Mouse (Mus musculus): ENCODE data around the gene Fbxw7. TPM values are rescaled to one million over a fixed set of nuclear protein-coding genes. Genes with fewer than 3 reads are reported as not detected.
A peak's percentile ranks its signal among the peaks of the same experiment; 100 is the strongest.

Gene Fbxw7
- total and polyA plus RNA-seq, 3 experiments, result 28.5 to 31.3 (median 29.8) TPM

- H3K79me2 ChIP-seq (replicated peaks; ENCODE audit: control insufficient read depth, extremely low read depth, insufficient read depth, poor library complexity, severe bottlenecking), result peaks cover 4% of the 10 kb centered on the region; the same call in 1 of the 2 replicates
- no peak overlapping the region for H3K4me3 ChIP-seq (replicated peaks in 1 of 3; ENCODE audit: low read depth in 2 of 3, low read length in 2 of 3, poor library complexity in 1 of 3)
- no peaks in the 10 kb centered on the region for H3K9me3 ChIP-seq (replicated peaks; ENCODE audit: low read length)
- in situ Hi-C loops (cut with MboI; ENCODE audit: low pct_ligation_motif_present, low pct_unique_long_range_greater_than_20kb, low sequenced_read_pairs), result loop anchor here (25.0 kb wide), 2 partner anchors 341 to 616 kb away; partner anchors contain the start of gene Gatb
- no peak overlapping the region for H3K27ac ChIP-seq (ENCODE audit: insufficient read depth, low read depth)
- dilution Hi-C loops (cut with MboI; ENCODE audit: extremely low pct_ligation_motif_present, extremely low pct_unique_long_range_greater_than_20kb, low sequenced_read_pairs), result no loop called here
- H3K9ac ChIP-seq (ENCODE audit: insufficient read depth, low read depth), result no peak overlapping the region
- no peaks in the 10 kb centered on the region for H3K27me3 ChIP-seq (replicated peaks)
- TF ChIP-seq JUN (IDR thresholded peaks at IDR 0.05; ENCODE audit: insufficient read depth, low read depth, low read length), result 0 out of 2 replicates have a peak, but pooled peaks have one; percentile 31
- TF ChIP-seq EP300 (IDR thresholded peaks at IDR 0.05; ENCODE audit: low read length), result peak; percentile 50; the same call in 1 of the 2 replicates
- 0 out of 2 replicates have a peak, but pooled peaks have one; percentile 34 for TF ChIP-seq RCOR1 (conservative IDR thresholded peaks at IDR 0.05; ENCODE audit: low read depth, low read length)
- peak; percentile 63 for TF ChIP-seq IRF4 (IDR thresholded peaks at IDR 0.05; ENCODE audit: low read depth, low read length)
- no peak for TF ChIP-seq ELF1 (IDR thresholded peaks at IDR 0.05; ENCODE audit: low read depth, low read length)
- no peak for TF ChIP-seq ZKSCAN1 (IDR thresholded peaks at IDR 0.05; ENCODE audit: borderline replicate concordance, low read depth, low read length)
- TF ChIP-seq KAT2A (IDR thresholded peaks at IDR 0.05; ENCODE audit: insufficient replicate concordance, low read length), result no peak
- no peak for TF ChIP-seq SIN3A (IDR thresholded peaks at IDR 0.05; ENCODE audit: low read length)
- no peak for TF ChIP-seq NELFE (IDR thresholded peaks at IDR 0.05; ENCODE audit: low read depth, low read length)
- TF ChIP-seq JUND (conservative IDR thresholded peaks at IDR 0.05; ENCODE audit: low read depth, low read length), result peak; percentile 59
- no peak overlapping the region for H3K4me2 ChIP-seq (ENCODE audit: insufficient read depth, low read depth, poor library complexity, severe bottlenecking)
- H3K4me1 ChIP-seq (ENCODE audit: control insufficient read depth in 1 of 2, insufficient read depth in 2 of 2), result peaks cover 0 to 12% of the 10 kb centered on the region in 2 experiments; a peak in 2 of 4 replicates
- no peak for DNase-seq (ENCODE audit: extremely low read depth)
- H3K36me3 ChIP-seq (replicated peaks in 1 of 2; ENCODE audit: control insufficient read depth in 1 of 2, insufficient read depth in 1 of 2, low read length in 1 of 2), result peaks cover 0 to 7% of the 10 kb centered on the region in 2 experiments
Measured at GRCm38 (mm10) chr3:84946381-84946780, 131.3 kb downstream of the Fbxw7 start.

GRCm38 (mm10) chr3:84949387-84949786 is 134.3 kb downstream of the Fbxw7 start:
- Histone ChIP-seq H3K9ac (ENCODE audit: insufficient read depth, low read depth) (no peak overlapping the region), H3K27me3 (replicated peaks) (no peaks in the 10 kb centered on the region), H3K4me1 (ENCODE audit: control insufficient read depth in 1 of 2, insufficient read depth in 2 of 2) (peaks cover 0 to 19% of the 10 kb centered on the region in 2 experiments; a peak in 2 of 4 replicates), H3K4me3 (replicated peaks in 1 of 3; ENCODE audit: low read depth in 2 of 3, low read length in 2 of 3, poor library complexity in 1 of 3) (no peak overlapping the region), H3K36me3 (replicated peaks in 1 of 2; ENCODE audit: control insufficient read depth in 1 of 2, insufficient read depth in 1 of 2, low read length in 1 of 2) (peaks cover 0 to 4% of the 10 kb centered on the region in 2 experiments), H3K4me2 (ENCODE audit: insufficient read depth, low read depth, poor library complexity, severe bottlenecking) (no peak overlapping the region), H3K9me3 (replicated peaks; ENCODE audit: low read length) (no peaks in the 10 kb centered on the region), H3K79me2 (replicated peaks; ENCODE audit: control insufficient read depth, extremely low read depth, insufficient read depth, poor library complexity, severe bottlenecking) (peaks cover 13% of the 10 kb centered on the region), H3K27ac (ENCODE audit: insufficient read depth, low read depth) (no peak overlapping the region)
- no peak for DNase-seq (ENCODE audit: extremely low read depth)
- no peak for TF ChIP-seq ZNF384 (IDR thresholded peaks at IDR 0.05; ENCODE audit: low read depth, low read length)
- TF ChIP-seq JUND (conservative IDR thresholded peaks at IDR 0.05; ENCODE audit: low read depth, low read length), result no peak
- TF ChIP-seq BHLHE40 (IDR thresholded peaks at IDR 0.05; ENCODE audit: low read depth, low read length), result no peak
- dilution Hi-C loops (cut with MboI; ENCODE audit: extremely low pct_ligation_motif_present, extremely low pct_unique_long_range_greater_than_20kb, low sequenced_read_pairs), result no loop called here
- in situ Hi-C loops (cut with MboI; ENCODE audit: low pct_ligation_motif_present, low pct_unique_long_range_greater_than_20kb, low sequenced_read_pairs), result loop anchor here (25.0 kb wide), 2 partner anchors 338 to 613 kb away; partner anchors contain the start of gene Gatb

GRCm38 (mm10) chr3:84951698-84952097 is 136.6 kb downstream of the Fbxw7 start:
- dilution Hi-C loops (cut with MboI; ENCODE audit: extremely low pct_ligation_motif_present, extremely low pct_unique_long_range_greater_than_20kb, low sequenced_read_pairs), result no loop called here
- peaks cover 16% of the 10 kb centered on the region for H3K79me2 ChIP-seq (replicated peaks; ENCODE audit: control insufficient read depth, extremely low read depth, insufficient read depth, poor library complexity, severe bottlenecking)
- H3K9me3 ChIP-seq (replicated peaks; ENCODE audit: low read length), result no peaks in the 10 kb centered on the region
- H3K27ac ChIP-seq (ENCODE audit: insufficient read depth, low read depth), result peak overlapping the region; percentile 91
- no peak for TF ChIP-seq HCFC1 (IDR thresholded peaks at IDR 0.05; ENCODE audit: low read depth, low read length)
- peak; percentile 25; the same call in 1 of the 2 replicates for TF ChIP-seq SIN3A (IDR thresholded peaks at IDR 0.05; ENCODE audit: low read length)
- peak overlapping the region; percentile 95 for H3K4me2 ChIP-seq (ENCODE audit: insufficient read depth, low read depth, poor library complexity, severe bottlenecking)
- no peak for DNase-seq (ENCODE audit: extremely low read depth)
- peaks cover 0 to 21% of the 10 kb centered on the region in 2 experiments; a peak in 2 of 4 replicates for H3K4me1 ChIP-seq (ENCODE audit: control insufficient read depth in 1 of 2, insufficient read depth in 2 of 2)
- H3K4me3 ChIP-seq (replicated peaks in 1 of 3; ENCODE audit: low read depth in 2 of 3, low read length in 2 of 3, poor library complexity in 1 of 3), result peak overlapping the region; percentile 51 to 70 (median 69)
- H3K36me3 ChIP-seq (replicated peaks in 1 of 2; ENCODE audit: control insufficient read depth in 1 of 2, insufficient read depth in 1 of 2, low read length in 1 of 2), result peaks cover 0 to 13% of the 10 kb centered on the region in 2 experiments
- peak overlapping the region; percentile 74 for H3K9ac ChIP-seq (ENCODE audit: insufficient read depth, low read depth)
- in situ Hi-C loops (cut with MboI; ENCODE audit: low pct_ligation_motif_present, low pct_unique_long_range_greater_than_20kb, low sequenced_read_pairs), result no loop called here
- no peaks in the 10 kb centered on the region for H3K27me3 ChIP-seq (replicated peaks)

Measured in CH12.LX (cell line).